Mouse (Mus musculus): ENCODE measurements around the gene Rpl18.

DNA sequence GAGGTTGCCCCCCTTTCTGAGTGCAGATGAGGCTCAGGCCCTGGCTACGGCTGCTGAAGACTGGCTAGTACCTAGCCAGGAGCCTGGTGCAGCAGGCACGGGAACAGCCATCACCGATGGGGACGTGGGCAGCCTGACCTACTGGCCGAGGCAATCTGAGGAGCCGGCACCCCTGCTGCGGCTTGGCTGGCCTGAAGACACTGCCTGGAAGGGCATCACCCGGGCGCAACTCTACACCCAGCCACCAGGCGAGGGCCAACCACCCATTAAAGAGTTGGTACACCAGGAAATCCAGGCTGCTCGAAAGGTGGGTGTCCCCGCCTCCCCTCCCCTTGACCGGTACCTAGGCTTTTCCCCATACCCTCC lies 7.1 kb downstream of the Rpl18 start:
- TF ChIP-seq CTCF (IDR thresholded peaks at IDR 0.05; ENCODE audit: extremely low read depth, insufficient read depth, insufficient read length, insufficient replicate concordance): no peak
- TF ChIP-seq POLR2A (IDR thresholded peaks at IDR 0.05; ENCODE audit: low read depth, low read length): no peak

Data from spleen, adult 2 months (tissue).